Mouse (Mus musculus): Measurements from ENCODE around the gene Fam149a. TPM values are rescaled to one million over a fixed set of nuclear protein-coding genes. Genes with fewer than 3 reads are reported as not detected.

The Fam149a gene
- not detected for polyA plus RNA-seq (2017; shearing (Covaris generic))

DNA sequence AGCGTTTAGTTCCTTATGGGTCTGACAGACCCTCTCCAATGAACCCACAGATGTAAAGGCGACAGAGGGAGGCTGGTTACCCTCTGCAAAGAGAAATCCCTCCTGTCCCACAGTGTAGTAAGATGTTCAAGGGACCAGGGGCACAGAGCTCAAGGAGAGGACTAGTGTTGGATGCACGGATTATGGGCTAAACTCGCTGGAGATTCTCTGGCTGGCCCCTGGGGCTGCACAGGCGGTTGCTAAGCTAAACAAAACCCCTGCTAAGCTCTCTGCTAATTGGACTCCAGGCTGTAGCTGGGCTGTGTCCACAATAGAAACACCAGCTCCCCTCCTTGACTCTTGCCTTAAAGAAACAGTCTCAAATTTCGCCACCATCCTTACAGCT is at the start of gene Fam149a:
Fam149a (minus strand) TSS at position 329 of the 385 bp plus-strand sequence.

GRCm38 (mm10) chr8:45410882-45411281 is 28.8 kb upstream of the Fam149a start, which contains the start of gene Tlr3:
Gene Tlr3 (minus strand): TSS chr8:45411080.

GRCm38 (mm10) chr8:45332685-45333409 is 49.2 kb downstream of the Fam149a start, which contains the start of gene Cyp4v3:
Gene Cyp4v3 (minus strand): TSS chr8:45333216.

DNA sequence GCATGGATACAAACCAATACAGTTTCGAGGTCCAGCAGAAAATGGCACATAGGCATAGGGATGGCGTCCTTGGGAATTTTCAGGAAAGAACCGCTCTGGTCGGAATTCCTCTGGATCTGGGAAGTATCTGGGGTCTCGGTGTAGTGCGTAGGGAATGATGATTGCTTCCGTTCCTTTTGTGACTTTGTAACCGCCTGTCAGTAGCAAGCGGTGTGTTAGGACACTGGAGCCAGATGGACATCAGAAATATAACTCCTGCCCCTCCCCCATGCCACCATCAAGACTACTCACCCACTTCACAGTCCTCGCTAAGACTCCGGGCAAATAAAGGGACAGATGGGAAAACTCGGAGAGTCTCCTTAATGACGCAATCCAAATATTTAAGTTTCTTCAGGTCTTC is 73.7 kb downstream of the Fam149a start, which contains the start of gene Gm45753:
Gm45753 (minus strand) TSS at position 101 of the 400 bp plus-strand sequence.

GRCm38 (mm10) chr8:45294687-45295086 is 87.4 kb downstream of the Fam149a start, which contains the start of gene Klkb1:
Gene Klkb1 (minus strand): TSS chr8:45294859.

Other genes starting within 250 kb of the Fam149a start
- not detected for gene F11, start 120.3 kb downstream of the Fam149a start, polyA plus RNA-seq (2017; shearing (Covaris generic))
- gene Klkb1, start 87.4 kb downstream of the Fam149a start, polyA plus RNA-seq (2017; shearing (Covaris generic)): 0.07 TPM
- not detected for gene Gm45753, start 73.8 kb downstream of the Fam149a start, polyA plus RNA-seq (2017; shearing (Covaris generic))
- 10.2 TPM for gene Cyp4v3, start 49.1 kb downstream of the Fam149a start, polyA plus RNA-seq (2017; shearing (Covaris generic))
- gene Tlr3, start 28.8 kb upstream of the Fam149a start, polyA plus RNA-seq (2017; shearing (Covaris generic)): 0.41 TPM
- 0.30 TPM for gene Sorbs2, start 125.5 kb upstream of the Fam149a start, polyA plus RNA-seq (2017; shearing (Covaris generic))

Measured in effector memory CD4-positive, alpha-beta T cell, adult 5 months (primary cell).